Mouse (Mus musculus): ENCODE data around the gene Hes2.

DNA sequence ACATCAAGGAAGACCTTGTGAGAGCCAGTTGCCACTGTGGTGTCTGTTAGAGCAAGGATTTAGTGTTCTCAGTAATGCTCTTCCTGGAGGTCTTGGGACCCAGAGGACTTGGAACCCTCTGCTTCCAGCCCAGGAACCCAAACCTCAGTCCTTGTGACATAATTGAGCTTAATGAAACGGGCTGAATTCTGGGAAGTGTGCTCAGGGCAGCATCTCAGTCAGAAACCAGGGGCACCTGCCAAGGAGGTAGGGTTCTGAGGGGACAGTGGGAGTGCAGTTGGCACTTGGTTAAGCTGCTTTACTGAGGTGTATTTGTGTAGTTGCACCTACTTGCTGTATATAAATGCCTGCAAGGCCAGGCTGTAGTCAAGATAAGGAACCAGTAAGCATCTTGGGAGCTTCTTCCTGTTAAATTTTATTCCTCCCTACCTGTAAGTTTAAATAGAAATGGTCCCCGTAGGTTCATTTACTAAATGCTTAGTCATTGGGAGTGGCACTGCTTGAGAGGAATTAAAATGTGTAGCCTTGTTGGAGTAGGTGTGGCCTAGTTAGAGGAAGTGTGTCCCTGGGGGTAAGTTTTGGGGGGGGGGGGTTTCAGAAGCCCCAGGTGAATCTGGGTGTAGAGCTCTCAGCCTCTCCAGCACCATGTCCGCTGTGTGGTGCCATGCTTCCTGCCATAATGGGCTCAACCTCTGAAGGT is 36.0 kb downstream of the Hes2 start:
- TF ChIP-seq ZC3H11A (IDR thresholded peaks at IDR 0.05; ENCODE audit: borderline replicate concordance, low read depth, low read length) (no peak), HCFC1 (IDR thresholded peaks at IDR 0.05; ENCODE audit: borderline replicate concordance, insufficient read depth, low read length) (no peak), MAFK (IDR thresholded peaks at IDR 0.05; ENCODE audit: insufficient read depth, low read depth, low read length) (peak; percentile 56; the same call in 1 of the 2 replicates), ZNF384 (IDR thresholded peaks at IDR 0.05; ENCODE audit: low read depth, low read length) (no peak), CHD2 (IDR thresholded peaks at IDR 0.05; ENCODE audit: low read depth, low read length) (no peak)

Data from ES-E14 (cell line).